Mouse (Mus musculus) limb, embryonic 10.5 days (tissue): ENCODE measurements around the gene Rbfox3. TPM values are rescaled to one million over a fixed set of nuclear protein-coding genes. Genes with fewer than 3 reads are reported as not detected.
A peak's percentile ranks its signal among the peaks of the same experiment; 100 is the strongest.

Source experiments
- DNase-seq: peaks from one replicate; pipeline ENCODE4 v3.0.0-alpha.2; 2017; ENCODE audit warnings: low spot score
- H3K27ac ChIP-seq: fragments of 300-500 bp; sonication (generic); 2 replicates; pipeline ENCODE4 v1.5.1; 2016; ENCODE audit warnings: mild to moderate bottlenecking
- H3K27me3 ChIP-seq: fragments of 300-500 bp; sonication (generic); 2 replicates; pipeline ENCODE4 v1.6.1; 2016; ENCODE audit warnings: low read depth, mild to moderate bottlenecking; ENCODE audit not compliant: poor library complexity, severe bottlenecking
- H3K36me3 ChIP-seq: fragments of 300-500 bp; sonication (generic); 2 replicates; pipeline ENCODE4 v1.6.1; 2016; ENCODE audit warnings: mild to moderate bottlenecking, moderate library complexity
- H3K4me1 ChIP-seq: fragments of 300-500 bp; sonication (generic); 2 replicates; pipeline ENCODE4 v1.6.1; 2016
- H3K4me3 ChIP-seq: fragments of 300-500 bp; sonication (generic); 2 replicates; pipeline ENCODE4 v1.5.1; 2016; ENCODE audit warnings: mild to moderate bottlenecking, moderate library complexity
- H3K9me3 ChIP-seq: fragments of 300-500 bp; sonication (generic); replicated peaks from 2 replicates; pipeline ENCODE4 v1.6.1; 2016; ENCODE audit warnings: mild to moderate bottlenecking
- WGBS: fragments of 180-500 bp; shearing (Covaris S2); methylation state at CpG from one replicate; pipeline ENCODE4 v1.1.7; 2016; 5-methylcytosine and 5-hydroxymethylcytosine counted together
- polyA plus RNA-seq: library from polyadenylated mRNA; unstranded; fragments of >200 nt; fragmentation: Nextera tagmentation; extraction: Ambion mirVana; gene quantifications from 2 replicates; pipeline ENCODE4 v1.2.1, GENCODE M21; 2016

Rbfox3 gene
- polyA plus RNA-seq, 1 experiment from 2014 or later = 1.7 TPM

GRCm38 (mm10) chr11:118861801-118862431 is 49.5 kb downstream of the Rbfox3 start:
- no peaks in the 10 kb centered on the region for H3K36me3 ChIP-seq
- H3K9me3 ChIP-seq = no peaks in the 10 kb centered on the region
- DNase-seq = no peak
- 92% methylated on average over 15 of the region's 15 CpGs for WGBS
- H3K4me1 ChIP-seq = 0 out of 2 replicates have a peak, but pooled peaks cover 5% of the 10 kb centered on the region
- no peak overlapping the region for H3K4me3 ChIP-seq
- H3K27ac ChIP-seq = no peak overlapping the region
- H3K27me3 ChIP-seq = no peaks in the 10 kb centered on the region

- no peak for DNase-seq
- Histone ChIP-seq H3K9me3 (no peaks in the 10 kb centered on the region), H3K36me3 (no peaks in the 10 kb centered on the region), H3K27ac (no peak overlapping the region), H3K4me3 (no peak overlapping the region), H3K4me1 (0 out of 2 replicates have a peak, but pooled peaks cover 5% of the 10 kb centered on the region), H3K27me3 (no peaks in the 10 kb centered on the region)
- 92% methylated on average over 6 of the region's 6 CpGs for WGBS
Observed at GRCm38 (mm10) chr11:118861246-118861645, 50.2 kb downstream of the Rbfox3 start.

GRCm38 (mm10) chr11:118860812-118861211 is 50.6 kb downstream of the Rbfox3 start:
- WGBS = 85% methylated on average over 8 of the region's 8 CpGs
- H3K27ac ChIP-seq = no peak overlapping the region
- DNase-seq = no peak

DNA sequence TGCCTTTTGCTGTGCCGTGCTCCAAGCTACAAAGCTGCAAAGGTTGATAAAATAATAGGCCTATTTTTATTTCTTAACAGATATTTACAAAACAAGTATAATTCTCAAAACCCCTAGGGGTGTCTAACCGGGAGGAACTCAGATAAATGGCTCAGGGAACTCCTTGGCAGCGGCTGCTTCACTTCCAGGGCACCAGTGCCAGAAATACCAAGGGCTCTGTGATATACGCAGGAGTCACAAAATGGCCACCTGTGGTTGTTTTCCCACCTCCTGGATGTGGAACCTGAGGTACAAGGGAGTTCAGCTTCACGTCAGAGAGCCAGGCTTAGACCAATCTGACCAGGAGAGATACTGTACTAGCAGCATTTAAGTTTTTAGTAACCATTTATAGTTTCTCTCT is 51.6 kb downstream of the Rbfox3 start:
- WGBS = 82% methylated on average over 5 of the region's 5 CpGs
- DNase-seq = no peak
- H3K4me3 ChIP-seq = no peak overlapping the region
- no peaks in the 10 kb centered on the region for H3K36me3 ChIP-seq
- H3K27me3 ChIP-seq = no peaks in the 10 kb centered on the region
- no peak overlapping the region for H3K27ac ChIP-seq
- no peaks in the 10 kb centered on the region for H3K9me3 ChIP-seq
- 0 out of 2 replicates have a peak, but pooled peaks cover 5% of the 10 kb centered on the region for H3K4me1 ChIP-seq

More at GRCm38 (mm10) chr11:118860812-118861211, 50.6 kb downstream of the Rbfox3 start:
- no peaks in the 10 kb centered on the region for H3K36me3 ChIP-seq
- no peaks in the 10 kb centered on the region for H3K9me3 ChIP-seq
- no peaks in the 10 kb centered on the region for H3K27me3 ChIP-seq
- no peak overlapping the region for H3K4me3 ChIP-seq
- 0 out of 2 replicates have a peak, but pooled peaks cover 5% of the 10 kb centered on the region for H3K4me1 ChIP-seq

- DNase-seq = no peak
- H3K4me3 ChIP-seq = no peak overlapping the region
- H3K36me3 ChIP-seq = no peaks in the 10 kb centered on the region
- 76% methylated on average over 11 of the region's 11 CpGs for WGBS
- H3K4me1 ChIP-seq = 0 out of 2 replicates have a peak, but pooled peaks cover 5% of the 10 kb centered on the region
- H3K27me3 ChIP-seq = no peaks in the 10 kb centered on the region
- H3K9me3 ChIP-seq = no peaks in the 10 kb centered on the region
- no peak overlapping the region for H3K27ac ChIP-seq
Observed at GRCm38 (mm10) chr11:118858305-118858704, 53.1 kb downstream of the Rbfox3 start.

- Histone ChIP-seq H3K27me3 (no peaks in the 10 kb centered on the region), H3K4me1 (peaks cover 34% of the 10 kb centered on the region), H3K9me3 (no peaks in the 10 kb centered on the region), H3K4me3 (no peak overlapping the region), H3K36me3 (no peaks in the 10 kb centered on the region), H3K27ac (0 out of 2 replicates have a peak overlapping the region, but pooled peaks have one; percentile 16)
- 83% methylated on average over 6 of the region's 6 CpGs for WGBS
- no peak for DNase-seq
Observed at GRCm38 (mm10) chr11:118851391-118851790, 60.0 kb downstream of the Rbfox3 start.

DNA sequence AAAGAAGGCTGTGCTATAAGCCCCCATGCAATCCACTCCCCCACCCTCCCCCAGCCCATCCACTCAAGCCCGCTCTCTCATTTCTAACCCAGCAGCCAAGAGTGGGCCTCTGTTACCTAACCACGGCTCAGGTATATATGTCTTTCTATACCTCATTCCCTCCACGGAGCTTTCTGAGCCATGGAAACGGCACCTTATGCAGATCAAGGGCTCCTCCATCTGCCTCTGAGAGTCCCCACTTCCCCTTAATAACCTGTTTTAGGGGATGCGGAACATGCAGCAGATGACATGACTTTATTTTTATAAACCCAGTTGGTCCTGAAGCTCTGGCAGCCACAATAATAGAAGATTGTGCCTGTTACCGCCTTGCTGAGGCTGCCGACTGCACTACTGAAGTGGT is 63.4 kb downstream of the Rbfox3 start:
- Histone ChIP-seq H3K27me3 (no peaks in the 10 kb centered on the region), H3K4me1 (peaks cover 44% of the 10 kb centered on the region), H3K36me3 (no peaks in the 10 kb centered on the region), H3K9me3 (no peaks in the 10 kb centered on the region), H3K4me3 (no peak overlapping the region), H3K27ac (peak overlapping the region; percentile 37; the same call in 1 of the 2 replicates)
- WGBS = 87% methylated on average over 7 of the region's 7 CpGs
- DNase-seq = no peak

DNA sequence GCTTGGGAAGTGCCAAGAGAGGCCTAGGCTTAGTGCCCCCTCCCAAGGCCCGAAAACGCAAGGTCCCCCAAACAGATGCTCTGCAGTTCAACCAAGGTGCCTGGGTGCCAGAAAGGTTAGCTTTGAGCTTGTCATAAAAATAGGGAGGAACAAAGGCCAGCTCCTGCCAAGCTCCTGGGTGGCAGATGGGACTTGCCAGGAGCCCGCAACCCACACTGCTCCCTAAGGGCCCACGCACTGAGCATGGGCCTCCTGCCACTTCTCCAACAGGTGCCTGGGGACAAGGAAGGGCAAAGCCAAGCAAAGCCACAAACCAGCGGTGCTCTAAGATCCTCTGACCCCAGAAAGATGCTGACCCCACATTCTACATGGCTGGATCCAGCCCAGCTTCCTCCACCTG is 70.4 kb downstream of the Rbfox3 start:
- no peaks in the 10 kb centered on the region for H3K9me3 ChIP-seq
- H3K4me1 ChIP-seq = peaks cover 14% of the 10 kb centered on the region
- H3K4me3 ChIP-seq = no peak overlapping the region
- H3K36me3 ChIP-seq = no peaks in the 10 kb centered on the region
- 85% methylated on average over 5 of the region's 5 CpGs for WGBS
- DNase-seq = no peak
- H3K27me3 ChIP-seq = no peaks in the 10 kb centered on the region
- H3K27ac ChIP-seq = no peak overlapping the region

- WGBS = 59% methylated on average over 4 of the region's 4 CpGs
- Histone ChIP-seq H3K4me3 (no peak overlapping the region), H3K27ac (no peak overlapping the region), H3K27me3 (no peaks in the 10 kb centered on the region), H3K36me3 (no peaks in the 10 kb centered on the region), H3K4me1 (peaks cover 9% of the 10 kb centered on the region), H3K9me3 (no peaks in the 10 kb centered on the region)
- no peak for DNase-seq
Observed at GRCm38 (mm10) chr11:118838167-118838566, 73.2 kb downstream of the Rbfox3 start.

GRCm38 (mm10) chr11:118836889-118837288 is 74.5 kb downstream of the Rbfox3 start:
- Histone ChIP-seq H3K4me1 (peaks cover 9% of the 10 kb centered on the region), H3K9me3 (no peaks in the 10 kb centered on the region), H3K36me3 (no peaks in the 10 kb centered on the region), H3K27me3 (no peaks in the 10 kb centered on the region), H3K27ac (no peak overlapping the region), H3K4me3 (no peak overlapping the region)
- no peak for DNase-seq
- WGBS = 75% methylated on average over 4 of the region's 4 CpGs

- Histone ChIP-seq H3K36me3 (no peaks in the 10 kb centered on the region), H3K9me3 (no peaks in the 10 kb centered on the region), H3K27me3 (no peaks in the 10 kb centered on the region), H3K4me1 (no peaks in the 10 kb centered on the region; the same call in 1 of the 2 replicates), H3K27ac (no peak overlapping the region), H3K4me3 (no peak overlapping the region)
- WGBS = 77% methylated on average over 10 of the region's 10 CpGs
- DNase-seq = no peak
Observed at GRCm38 (mm10) chr11:118832793-118833481, 78.5 kb downstream of the Rbfox3 start.

- no peak overlapping the region for H3K27ac ChIP-seq
- 77% methylated on average over 7 of the region's 7 CpGs for WGBS
- no peak for DNase-seq
- no peak overlapping the region for H3K4me3 ChIP-seq
- no peaks in the 10 kb centered on the region for H3K9me3 ChIP-seq
- no peaks in the 10 kb centered on the region for H3K36me3 ChIP-seq
- no peaks in the 10 kb centered on the region; the same call in 1 of the 2 replicates for H3K4me1 ChIP-seq
- H3K27me3 ChIP-seq = no peaks in the 10 kb centered on the region
Observed at GRCm38 (mm10) chr11:118831730-118832129, 79.7 kb downstream of the Rbfox3 start.
